ENCODE assay signal across 17 mouse cellular contexts in the genomic region with DNA sequence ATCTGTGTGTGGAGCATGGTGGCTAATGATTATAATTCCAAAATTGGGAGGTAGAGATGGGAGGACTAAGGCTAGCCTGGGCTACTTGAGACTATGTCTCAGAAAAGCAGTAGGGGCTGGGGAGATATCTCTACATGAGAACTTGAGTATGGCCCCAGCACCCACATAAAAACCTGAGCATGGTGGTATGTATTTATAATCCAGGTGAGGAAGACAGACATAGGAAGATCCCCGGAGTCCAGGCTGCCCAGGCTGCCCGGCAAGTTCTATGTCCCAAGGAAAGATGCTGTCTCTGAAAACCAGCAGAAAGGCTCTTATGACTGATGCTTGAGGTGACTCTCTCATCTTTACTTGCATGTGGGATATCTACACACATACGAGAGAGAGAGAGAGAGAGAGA. TPM values are rescaled to one million over a fixed set of nuclear protein-coding genes. Genes with fewer than 3 reads are reported as not detected.
DNase-seq lines count a peak whose midpoint lies in the region; ATAC-seq and TF ChIP-seq lines count a peak whose summit lies in the region.
"Had no signal": no experiment of that assay in that cellular context is flagged by ENCODE, and none has a peak within 500 bp of the region (broad histone marks: within the 10 kb centered on the region; RNA-seq: fewer than 3 reads in every experiment).

No protein-coding gene starts in this region.

- TF ChIP-seq POLR2A in myocyte (IDR thresholded peaks at IDR 0.05; ENCODE audit: insufficient read length, low read depth), result no peak

- DNase-seq in heart, embryonic 10.5 days (ENCODE audit: low spot score), result no peak
- no peak for DNase-seq in heart, adult 8-10 months (ENCODE audit: low spot score)
- DNase-seq in heart, postnatal 4 days, result no peak
- DNase-seq in frontal cortex, adult 2 months (ENCODE audit: extremely low spot score in 1 of 2, low spot score in 1 of 2), result no peak
- DNase-seq in adrenal gland, adult 2 months, result no peak
- DNase-seq: cerebellum, adult 18-20 months; forebrain, postnatal 0 days; right cerebral cortex, postnatal 4 days had no signal

- peaks cover 27% of the 10 kb centered on the region for H3K4me1 ChIP-seq in heart, embryonic 10.5 days
- peaks cover 22% of the 10 kb centered on the region for H3K4me1 ChIP-seq in heart, embryonic 15.5 days (replicated peaks)
- H3K4me1 ChIP-seq: limb, embryonic 10.5 days; limb, embryonic 15.5 days; midbrain, embryonic 15.5 days had no signal

- no peak overlapping the region for H3K4me2 ChIP-seq in heart, embryonic 15.5 days
- H3K4me2 ChIP-seq in myocyte (ENCODE audit: low read depth), result peak overlapping the region; percentile 75
- H3K4me2 ChIP-seq: forebrain, embryonic 12.5 days; hindbrain, embryonic 14.5 days; limb, embryonic 15.5 days; midbrain, embryonic 15.5 days had no signal

- H3K9ac ChIP-seq in heart, embryonic 15.5 days, result no peak overlapping the region
- H3K9ac ChIP-seq: forebrain, embryonic 12.5 days; forebrain, postnatal 0 days; hindbrain, embryonic 14.5 days; limb, embryonic 15.5 days; liver, embryonic 14.5 days; midbrain, embryonic 15.5 days had no signal

- no peaks in the 10 kb centered on the region for H3K36me3 ChIP-seq in heart, embryonic 10.5 days
- no peaks in the 10 kb centered on the region for H3K36me3 ChIP-seq in heart, embryonic 15.5 days
- H3K36me3 ChIP-seq in myocyte (ENCODE audit: control insufficient read depth, insufficient read depth), result no peaks in the 10 kb centered on the region
- H3K36me3 ChIP-seq: forebrain, embryonic 12.5 days; limb, embryonic 10.5 days; limb, embryonic 15.5 days; midbrain, embryonic 15.5 days had no signal

- H3K27me3 ChIP-seq in heart, embryonic 10.5 days (ENCODE audit: insufficient read depth, poor library complexity, severe bottlenecking), result 0 out of 2 replicates have a peak, but pooled peaks cover 3% of the 10 kb centered on the region
- no peaks in the 10 kb centered on the region for H3K27me3 ChIP-seq in heart, embryonic 15.5 days
- H3K27me3 ChIP-seq in myocyte (ENCODE audit: control insufficient read depth, insufficient read depth, insufficient read length), result no peaks in the 10 kb centered on the region
- H3K27me3 ChIP-seq: forebrain, embryonic 12.5 days; limb, embryonic 15.5 days; midbrain, embryonic 15.5 days had no signal

- H3ac ChIP-seq in myocyte (ENCODE audit: control insufficient read depth, insufficient read length), result no peak overlapping the region

- no peaks in the 10 kb centered on the region for H3K9me3 ChIP-seq in heart, embryonic 10.5 days
- no peaks in the 10 kb centered on the region for H3K9me3 ChIP-seq in heart, embryonic 15.5 days (replicated peaks)
- H3K9me3 ChIP-seq: forebrain, embryonic 12.5 days; limb, embryonic 10.5 days; limb, embryonic 15.5 days; midbrain, embryonic 15.5 days had no signal

- 86% methylated on average over 3 of the region's 3 CpGs for WGBS in heart, embryonic 10.5 days
- WGBS in heart, embryonic 15.5 days, result 76% methylated on average over 3 of the region's 3 CpGs

- no peaks in the 10 kb centered on the region for H3K79me2 ChIP-seq in myocyte (ENCODE audit: control insufficient read depth, insufficient read depth)

- H3K27ac ChIP-seq in heart, embryonic 10.5 days, result peak overlapping the region; percentile 89
- peak overlapping the region; percentile 95 for H3K27ac ChIP-seq in heart, embryonic 15.5 days
- H3K27ac ChIP-seq: forebrain, embryonic 12.5 days; hindbrain, embryonic 14.5 days; limb, embryonic 10.5 days; limb, embryonic 15.5 days; liver, embryonic 14.5 days; midbrain, embryonic 15.5 days had no signal

- ATAC-seq in heart, embryonic 15.5 days (replicated peaks; ENCODE audit: insufficient number of reproducible peaks, insufficient read depth, low FRiP score, low read depth), result no peak
- ATAC-seq: CD4-positive, CD25-positive, alpha-beta regulatory T cell, adult 4 months; forebrain, postnatal 0 days; midbrain, embryonic 15.5 days had no signal

- no peak overlapping the region for H3K4me3 ChIP-seq in heart, embryonic 10.5 days
- no peak overlapping the region for H3K4me3 ChIP-seq in heart, embryonic 15.5 days
- H3K4me3 ChIP-seq in myocyte, result no peak overlapping the region
- H3K4me3 ChIP-seq: forebrain, embryonic 12.5 days; limb, embryonic 10.5 days; limb, embryonic 15.5 days; midbrain, embryonic 15.5 days had no signal

TF ChIP-seq in myocyte, 11 proteins besides CTCF, POLR2A, EP300 and RAD21:
- no peak for TF ChIP-seq MAX (IDR thresholded peaks at IDR 0.05; ENCODE audit: low read depth)
- no peak for TF ChIP-seq MYOG (IDR thresholded peaks at IDR 0.05; ENCODE audit: control insufficient read depth in 1 of 3, insufficient read depth in 1 of 3, insufficient read length in 2 of 3, low read depth in 2 of 3)
- TF ChIP-seq SRF (IDR thresholded peaks at IDR 0.05; ENCODE audit: control insufficient read depth, insufficient read length, low read depth), result no peak
- no peak for TF ChIP-seq CEBPB (IDR thresholded peaks at IDR 0.05; ENCODE audit: insufficient read depth, poor library complexity, severe bottlenecking)
- TF ChIP-seq USF1 (IDR thresholded peaks at IDR 0.05; ENCODE audit: low read depth), result no peak
- no peak for TF ChIP-seq POLR2AphosphoS2 (IDR thresholded peaks at IDR 0.05; ENCODE audit: insufficient read length, low read depth)
- no peak for TF ChIP-seq TCF3 (IDR thresholded peaks at IDR 0.05; ENCODE audit: insufficient read length, low read depth)
- TF ChIP-seq MYOD1 (IDR thresholded peaks at IDR 0.05; ENCODE audit: control insufficient read depth in 1 of 3, insufficient read length in 2 of 3, low read depth in 2 of 3), result no peak
- no peak for TF ChIP-seq REST (IDR thresholded peaks at IDR 0.05; ENCODE audit: insufficient read depth, insufficient read length)

RNA-seq across cellular contexts. Expression of a gene that starts 56.6 kb away (rescaled TPM):
- 37.9 and 39.8 TPM in 2 replicates for polyA plus RNA-seq in heart, embryonic 10.5 days (2016; fragmentation: Nextera tagmentation; extraction: Ambion mirVana)
- 10 to 100 TPM; 52.8 to 75.4 (median 55.2) TPM for total RNA-seq in heart, adult 8-10 months (2022)
- 34.5 and 39.6 TPM in 2 replicates for polyA plus RNA-seq in heart, embryonic 15.5 days (2015; fragmentation: Nextera tagmentation; extraction: Ambion mirVana)
- 10 to 100 TPM; 84.8 to 93.5 TPM for total RNA-seq in heart, postnatal 4 days (2021)
- polyA plus RNA-seq in myocyte (2012; fragmentation: generic; extraction: Trizol), result 26.9 TPM
- polyA plus RNA-seq in frontal cortex, adult 2 months (2012; rRNA removed), result 30.9 and 32.3 TPM in 2 replicates
- total RNA-seq in adrenal gland, adult 2 months (2021), result 100 to 1,000 TPM in 1 of 2 experiments, 10 to 100 TPM in 1; 94.2 to 129 TPM
- polyA plus RNA-seq in adrenal gland, adult 2 months (2012; rRNA removed), result 23.8 and 34.2 TPM in 2 replicates
